Mouse (Mus musculus) liver, adult (tissue): ENCODE measurements around the gene Ptges3.

Experiments used
- GATA4 ChIP-seq: IDR thresholded peaks from 2 replicates; pipeline ENCODE4 v1.6.1; 2014; ENCODE audit warnings: mild to moderate bottlenecking, low read length; ENCODE audit not compliant: insufficient replicate concordance

Gene Ptges3

DNA sequence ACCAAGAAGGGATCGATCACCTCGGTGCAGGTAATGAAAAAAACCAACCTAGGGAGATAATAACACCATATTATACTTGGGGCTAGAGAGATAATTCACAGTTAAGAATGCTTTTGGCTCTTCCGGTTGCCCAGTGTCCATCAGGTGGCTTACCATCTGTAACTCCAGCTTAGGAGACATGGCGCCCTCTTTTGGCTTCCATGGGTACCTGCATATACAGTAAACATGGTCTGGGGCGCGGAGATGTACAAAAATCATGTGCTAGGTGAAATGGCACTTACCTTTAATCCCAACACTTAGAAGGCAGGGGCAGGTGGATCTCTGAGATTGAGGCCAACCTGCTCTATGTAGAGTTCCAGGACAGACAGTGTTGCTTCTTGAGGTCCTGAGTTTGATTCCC is 27.6 kb downstream of the Ptges3 start:
- TF ChIP-seq GATA4 = no peak

DNA sequence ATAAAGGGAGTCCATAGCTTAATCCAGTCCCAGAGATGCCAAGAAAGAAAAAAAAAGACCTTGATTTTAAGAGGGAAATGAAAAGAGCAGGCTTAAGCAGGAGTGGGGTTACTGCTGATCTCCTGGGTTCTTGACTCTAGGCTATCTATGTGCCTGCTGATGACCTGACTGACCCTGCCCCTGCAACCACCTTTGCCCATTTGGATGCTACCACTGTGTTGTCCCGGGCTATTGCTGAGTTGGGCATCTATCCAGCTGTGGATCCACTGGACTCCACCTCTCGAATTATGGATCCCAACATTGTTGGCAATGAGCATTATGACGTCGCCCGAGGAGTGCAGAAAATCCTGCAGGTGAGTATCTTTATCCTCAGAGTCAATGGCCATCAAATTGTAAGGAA is 29.4 kb downstream of the Ptges3 start:
- TF ChIP-seq GATA4 = peak; percentile 35; the same call in 1 of the 2 replicates

DNA sequence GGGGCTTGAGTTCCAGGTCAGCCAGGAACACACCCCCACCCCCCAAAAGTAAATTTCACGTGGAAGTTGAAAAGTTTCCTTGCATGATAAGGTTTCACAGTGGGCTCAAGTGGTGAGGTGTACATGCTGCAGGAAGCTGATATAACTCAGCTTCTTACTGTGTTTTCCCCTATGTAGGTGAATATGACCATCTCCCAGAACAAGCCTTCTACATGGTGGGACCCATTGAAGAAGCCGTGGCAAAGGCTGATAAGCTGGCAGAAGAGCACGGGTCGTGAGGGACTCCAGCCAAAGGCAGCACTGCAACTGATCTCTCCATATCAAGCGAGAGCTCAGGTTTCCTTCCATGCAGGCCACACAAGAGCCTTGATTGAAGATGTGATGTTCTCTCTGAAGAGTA is 31.1 kb downstream of the Ptges3 start:
- TF ChIP-seq GATA4 = no peak

DNA sequence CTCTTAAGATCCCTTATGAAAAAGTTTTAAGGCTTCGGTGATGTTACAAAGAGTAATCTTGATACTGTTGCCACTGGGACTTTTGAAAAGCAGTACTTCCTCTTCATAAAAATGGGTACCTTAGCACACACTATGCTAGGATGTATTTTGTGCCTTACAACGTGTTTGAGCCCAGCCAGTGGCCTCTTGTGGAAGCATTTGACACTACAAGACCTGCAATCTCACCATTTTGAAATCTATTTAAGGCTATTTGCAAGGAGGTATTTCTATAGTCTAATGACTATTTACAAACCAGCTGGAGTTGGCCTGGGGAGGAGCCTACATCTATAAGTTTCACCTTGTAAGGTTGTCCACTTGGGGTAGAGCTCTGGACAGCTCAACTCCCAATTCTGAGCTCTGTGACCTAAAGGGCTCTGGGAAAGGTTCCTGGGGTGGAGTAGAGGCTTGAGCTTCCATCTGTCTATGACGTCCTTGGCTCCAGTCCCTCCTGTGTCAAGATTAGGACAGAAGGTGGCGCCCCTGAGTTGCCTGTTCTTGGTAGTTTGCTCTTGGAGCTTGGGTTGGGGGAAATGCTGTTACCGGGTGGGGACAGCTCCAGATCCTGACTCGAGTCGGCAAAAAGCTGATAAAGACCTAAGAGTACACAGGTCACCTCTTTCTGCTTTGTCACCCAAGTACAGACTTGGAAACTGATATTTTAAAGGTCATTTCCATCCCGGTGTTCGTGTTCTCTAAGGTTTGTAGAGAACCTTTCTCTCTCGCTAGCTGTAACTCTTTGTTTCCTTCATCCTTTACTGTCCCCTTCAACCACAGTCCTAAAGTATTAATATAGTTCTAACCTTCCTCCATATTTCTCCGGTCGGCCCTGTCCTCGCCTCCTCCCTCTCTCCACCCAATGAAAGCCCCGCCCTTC is 32.2 kb downstream of the Ptges3 start:
- TF ChIP-seq GATA4 = no peak

DNA sequence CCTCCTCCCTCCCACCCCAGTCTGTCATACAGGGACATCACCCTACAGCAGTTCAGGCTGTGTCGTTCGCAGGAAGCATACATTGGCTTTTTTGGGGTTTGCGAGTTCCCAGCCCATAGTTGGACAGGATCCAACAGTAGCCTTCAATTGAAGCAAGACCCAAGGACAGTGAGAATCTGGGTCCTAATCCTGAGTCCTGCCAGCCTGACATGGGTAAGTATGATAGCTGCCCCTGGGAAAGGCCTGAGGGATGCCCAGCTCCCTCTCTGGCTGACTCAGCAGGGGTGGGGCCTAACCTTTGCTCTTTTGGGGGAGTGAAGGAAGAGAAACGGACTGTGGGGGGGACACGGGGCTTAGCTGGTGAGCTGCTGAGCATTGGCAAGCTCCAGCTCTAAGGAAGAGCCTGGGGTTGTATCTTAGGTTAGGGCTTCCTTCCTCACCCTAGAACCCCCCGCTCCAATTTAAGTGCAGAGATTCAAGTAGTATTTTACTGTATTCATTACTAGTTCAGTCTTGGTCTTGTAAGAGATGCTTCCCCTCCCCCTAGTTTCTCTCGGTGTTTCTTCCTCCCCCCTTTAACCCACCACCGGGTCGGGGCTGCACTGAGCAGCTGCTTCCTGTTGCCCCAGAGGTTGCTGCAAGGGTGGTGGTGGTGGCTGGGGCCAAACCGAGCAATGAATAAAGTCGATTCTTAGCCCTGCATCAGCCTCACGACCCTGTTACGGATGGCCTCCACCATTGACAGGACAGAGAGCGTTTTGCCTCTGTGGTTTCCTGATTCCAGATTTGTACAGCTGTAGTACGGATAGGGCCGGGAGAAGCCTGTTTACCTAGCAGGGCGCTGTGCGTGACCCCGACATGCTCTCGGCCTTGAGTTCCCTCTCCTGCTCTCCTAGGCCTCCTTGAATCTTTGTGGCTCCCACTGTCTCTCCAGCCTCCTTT is 33.1 kb downstream of the Ptges3 start, which contains the start of gene Baz2a:
Baz2a (plus strand) TSS at position 14 of the 942 bp plus-strand sequence.
- no peak; the same call in 1 of the 2 replicates for TF ChIP-seq GATA4

DNA sequence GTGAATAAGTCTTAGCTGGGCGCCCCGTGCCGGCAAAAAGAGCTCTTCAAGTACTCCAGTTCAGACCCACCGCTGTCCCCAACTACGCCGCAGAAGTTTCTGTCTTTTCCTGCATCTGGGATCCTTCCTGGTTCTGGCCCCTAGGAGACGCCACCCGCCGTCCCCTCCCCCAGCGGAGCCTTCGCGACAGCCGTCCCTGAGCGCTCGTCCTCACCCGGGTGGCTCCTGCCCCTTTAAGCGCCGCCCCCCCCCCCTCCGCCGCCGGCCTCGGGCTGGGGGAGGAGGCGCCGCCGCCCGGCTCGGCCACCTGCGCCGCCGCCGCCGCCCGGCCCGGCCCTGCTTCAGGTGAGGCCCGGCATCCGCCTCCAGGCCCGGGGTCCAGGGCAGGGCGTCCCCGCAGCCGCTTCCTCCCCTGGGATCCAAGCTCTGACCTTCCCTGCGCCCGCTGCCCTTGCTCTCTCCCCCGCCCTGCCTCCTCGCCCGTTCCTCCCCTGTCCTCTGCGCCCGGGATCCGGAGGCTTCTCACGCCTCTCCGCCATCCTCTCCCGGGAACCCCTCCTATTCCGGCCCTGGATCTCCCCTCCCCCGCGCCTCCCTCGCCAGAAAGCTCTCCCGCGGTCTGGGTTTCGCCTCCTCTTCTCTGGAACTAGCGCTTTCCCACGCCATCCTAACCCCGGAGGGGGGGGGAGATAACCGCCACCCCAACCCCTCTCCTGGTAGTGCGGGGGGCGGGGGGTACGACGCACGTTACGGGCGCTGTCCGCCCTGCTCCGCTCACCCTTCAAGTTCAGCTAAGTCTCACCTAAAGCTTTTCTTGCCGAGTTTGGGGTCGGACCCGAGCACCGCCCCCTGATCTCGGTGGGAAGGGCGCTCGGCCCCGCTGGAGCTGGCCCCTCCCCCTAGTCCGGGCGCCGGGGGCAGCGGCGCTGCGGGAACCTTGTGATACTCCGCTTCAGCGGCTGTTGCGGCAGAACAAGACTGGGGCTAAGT is 34.0 kb downstream of the Ptges3 start:
- TF ChIP-seq GATA4 = no peak; the same call in 1 of the 2 replicates

DNA sequence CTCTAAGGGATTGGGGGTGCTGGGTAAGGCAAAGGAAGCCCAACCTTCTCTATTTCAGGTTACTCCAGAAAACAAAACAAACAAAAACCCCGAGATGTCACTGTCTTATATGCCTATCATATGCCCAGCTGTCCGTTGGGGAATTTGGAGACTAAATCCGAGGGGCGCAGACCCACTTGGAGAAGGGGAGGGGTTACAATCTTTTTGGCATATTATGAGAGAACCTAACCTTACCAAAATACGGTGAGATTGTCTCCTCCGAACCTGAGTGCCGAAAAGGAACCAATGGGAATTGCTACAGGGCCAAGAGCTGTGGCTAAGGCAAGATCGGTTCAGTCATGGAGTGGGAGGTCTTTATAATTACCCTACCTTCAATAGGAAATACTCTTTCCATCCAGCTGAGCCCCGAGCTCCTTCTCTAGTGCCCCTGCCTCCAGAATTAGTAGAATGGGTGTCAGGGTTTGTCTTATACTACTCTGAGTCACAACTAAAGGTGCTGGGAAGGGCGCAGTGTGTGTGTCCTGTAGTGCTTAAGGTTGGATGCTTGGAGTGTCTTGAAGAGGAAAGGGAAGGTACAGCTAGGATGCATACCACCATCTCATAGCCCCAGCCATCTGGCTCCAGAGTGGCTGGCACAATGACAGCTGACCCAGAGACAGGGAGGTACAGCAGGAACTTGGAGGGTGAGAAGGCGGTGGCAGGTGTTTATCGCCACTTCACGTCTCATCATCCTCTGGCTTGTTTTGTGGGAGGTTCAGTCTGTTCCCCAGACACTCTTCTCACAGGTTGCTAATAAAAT is 34.9 kb downstream of the Ptges3 start:
- no peak for TF ChIP-seq GATA4

DNA sequence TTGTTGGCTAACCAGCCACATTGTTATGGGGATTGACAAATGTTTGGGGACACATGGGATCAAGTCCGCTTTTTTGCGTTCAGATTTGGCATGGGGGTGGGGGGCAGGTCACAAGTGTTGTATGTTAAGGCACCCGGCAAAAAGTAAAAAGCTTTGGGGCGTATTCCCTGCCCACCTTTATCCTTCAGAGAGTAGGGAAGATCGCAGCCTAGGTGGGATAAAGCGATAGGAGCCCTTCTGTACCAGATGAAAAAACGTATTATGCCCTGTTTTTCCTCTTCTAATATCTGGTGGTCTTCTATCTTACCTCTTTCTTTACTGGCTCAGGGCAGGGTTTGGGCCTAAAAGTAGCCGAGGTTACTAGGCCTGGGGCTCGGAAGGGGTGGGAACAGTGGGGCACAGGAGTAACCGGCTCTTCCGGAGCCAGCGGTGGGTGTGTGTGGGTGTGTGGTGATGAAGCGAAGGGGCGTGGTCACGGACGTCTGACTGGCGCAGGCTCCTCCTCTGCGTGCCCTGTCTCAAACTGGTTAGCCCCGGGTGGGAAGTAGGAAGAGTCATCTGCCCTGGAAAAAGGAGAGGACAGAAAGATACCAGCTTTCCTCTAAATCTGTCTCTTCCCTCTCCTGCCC is 35.7 kb downstream of the Ptges3 start:
- TF ChIP-seq GATA4 = peak; percentile 26; the same call in 1 of the 2 replicates

DNA sequence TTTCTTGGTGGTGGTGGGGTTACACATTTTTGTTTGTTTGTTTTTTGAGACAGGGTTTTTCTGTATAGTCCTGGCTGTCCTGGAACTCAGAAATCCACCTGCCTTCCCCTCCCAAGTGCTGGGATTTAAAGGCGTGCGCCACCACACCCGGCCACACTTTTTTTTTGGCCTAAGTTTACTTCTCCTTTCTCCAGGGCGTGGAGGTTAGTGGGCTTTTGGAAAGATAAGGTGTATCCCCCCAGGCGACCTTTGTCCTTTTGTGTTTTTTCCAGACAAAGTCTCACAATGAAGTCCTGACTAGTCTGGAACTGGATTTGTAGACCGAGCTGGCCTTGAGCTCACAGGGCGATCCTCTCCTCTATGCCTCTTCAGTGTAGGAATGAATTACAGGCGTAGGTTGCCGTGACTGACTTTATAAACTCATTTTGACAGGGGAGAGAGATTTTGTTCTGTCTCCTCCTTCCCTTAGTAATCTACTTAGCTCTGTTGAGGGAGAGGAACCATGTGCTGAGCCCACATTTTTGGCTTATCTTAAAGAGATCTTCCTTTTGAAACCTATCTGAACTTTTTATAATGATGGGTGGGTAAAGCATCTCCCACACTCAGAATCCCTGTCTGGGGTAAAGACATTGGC is 36.4 kb downstream of the Ptges3 start:
- no peak for TF ChIP-seq GATA4

DNA sequence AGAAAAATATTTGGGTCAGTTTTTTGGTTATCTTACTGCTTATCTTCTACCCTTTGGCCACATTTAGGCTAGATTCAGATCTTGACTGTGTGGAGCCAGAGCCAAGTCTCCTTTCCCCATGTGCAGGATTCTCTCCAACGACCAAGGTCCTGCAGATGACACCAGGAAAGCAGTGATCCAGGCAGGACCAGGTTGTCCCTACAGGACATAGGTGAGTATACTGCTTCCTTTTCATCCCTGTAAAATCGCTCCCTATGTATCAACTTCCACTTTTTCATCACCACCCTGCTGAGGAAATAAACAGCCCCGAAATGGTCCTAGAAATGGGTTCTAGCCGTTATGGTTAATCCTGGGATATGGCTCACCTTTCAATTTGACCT is 37.5 kb downstream of the Ptges3 start:
- TF ChIP-seq GATA4 = no peak

DNA sequence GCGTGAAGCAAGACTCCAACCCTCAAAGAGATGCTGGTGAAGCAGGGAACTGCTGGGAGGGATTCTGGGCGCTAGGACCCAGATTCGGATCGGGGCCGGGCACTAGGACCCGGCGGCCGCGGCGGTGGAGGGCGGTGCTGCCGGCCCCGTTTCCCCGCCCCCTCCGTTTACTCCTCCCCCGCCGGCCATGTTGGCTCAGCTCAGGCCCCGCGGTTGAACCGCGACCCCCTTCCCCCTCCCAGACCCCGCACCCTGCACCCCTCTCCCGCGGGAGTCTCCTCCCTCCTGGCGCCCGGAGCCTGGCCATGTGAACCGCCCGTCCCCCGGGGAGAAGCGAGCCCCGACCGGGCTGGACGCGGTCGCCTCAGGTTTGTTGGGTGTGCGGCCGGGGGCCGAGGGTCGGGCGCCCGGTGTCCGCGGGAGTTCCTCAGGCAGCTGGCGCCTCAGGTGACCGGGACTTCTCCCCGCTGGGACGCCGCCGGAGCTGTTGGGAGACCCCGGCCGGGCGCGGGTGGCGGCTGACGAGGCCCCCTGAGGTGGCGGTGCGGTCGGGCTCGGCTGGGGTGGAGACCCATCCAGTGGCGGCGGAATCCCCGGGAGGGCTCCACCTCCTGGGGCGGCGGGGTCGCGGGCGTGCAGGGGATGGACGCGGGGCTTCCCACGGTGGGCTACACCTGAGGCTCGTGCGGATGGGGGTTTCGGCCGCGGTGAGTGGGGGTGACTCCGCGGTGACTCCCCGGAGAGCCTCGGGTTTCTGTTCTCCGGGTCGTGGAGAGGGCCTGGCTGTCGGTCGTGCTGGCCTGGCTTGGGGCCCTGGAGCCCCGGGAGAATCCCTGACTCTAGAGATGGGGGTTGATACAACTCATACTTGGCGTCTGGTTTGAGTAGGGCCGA is 38.2 kb downstream of the Ptges3 start:
- peak; percentile 41; the same call in 1 of the 2 replicates for TF ChIP-seq GATA4

DNA sequence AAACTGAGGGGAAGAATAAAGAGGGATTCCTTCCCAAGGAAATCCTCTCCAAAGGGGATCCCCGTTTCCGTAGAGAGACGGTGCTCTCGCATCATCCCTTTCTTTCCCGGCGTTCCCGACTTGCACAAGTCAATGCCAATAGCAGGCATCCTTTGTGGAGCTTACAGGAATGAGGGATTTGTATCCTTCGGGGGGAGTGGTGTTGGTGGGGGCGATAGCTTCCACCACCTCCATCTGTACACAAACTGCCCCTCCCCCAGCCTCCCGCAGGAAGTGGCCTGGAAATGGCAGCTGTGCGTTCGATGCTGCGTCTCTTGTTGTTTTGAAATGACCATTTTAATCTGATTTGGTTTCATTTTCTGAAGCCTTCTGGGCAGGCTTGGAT is 38.8 kb downstream of the Ptges3 start:
- no peak for TF ChIP-seq GATA4
